Mouse (Mus musculus): ENCODE data around the gene Macrod1.

Gene Macrod1

DNA sequence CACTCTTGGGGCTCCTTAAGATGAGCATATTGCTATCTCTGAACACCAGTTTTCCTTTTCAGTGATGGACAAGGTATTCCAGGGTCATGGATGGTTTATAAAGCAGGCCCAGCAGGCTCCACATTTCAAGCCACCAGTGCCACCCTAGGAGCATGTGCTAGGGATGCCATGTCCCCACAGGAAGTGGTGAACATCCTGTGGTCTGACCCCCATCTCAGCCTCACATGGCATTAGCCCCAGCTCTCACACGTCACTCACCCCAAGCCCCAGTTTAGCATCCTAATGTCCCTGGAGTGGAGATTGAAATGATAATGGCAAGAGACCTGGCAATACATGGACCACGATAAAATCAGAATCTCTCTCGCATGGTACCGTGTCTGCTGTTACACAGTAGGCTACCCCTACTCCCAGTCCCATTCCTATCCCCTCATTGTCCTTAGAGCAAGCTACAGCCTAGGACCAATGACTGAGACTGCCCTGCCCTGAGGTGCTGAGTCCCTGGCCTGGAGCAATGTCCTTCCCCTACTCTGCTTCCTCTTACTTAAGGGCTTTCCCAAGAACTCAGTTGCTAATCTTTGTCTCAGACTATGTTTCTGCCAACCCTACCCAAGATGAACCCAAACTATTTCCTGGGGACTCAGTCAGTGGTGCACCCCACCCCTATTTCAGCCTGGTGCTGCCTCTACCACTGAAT, 59.6 kb downstream of the Macrod1 start:
- DNase-seq (ENCODE audit: low spot score), result no peak

DNA sequence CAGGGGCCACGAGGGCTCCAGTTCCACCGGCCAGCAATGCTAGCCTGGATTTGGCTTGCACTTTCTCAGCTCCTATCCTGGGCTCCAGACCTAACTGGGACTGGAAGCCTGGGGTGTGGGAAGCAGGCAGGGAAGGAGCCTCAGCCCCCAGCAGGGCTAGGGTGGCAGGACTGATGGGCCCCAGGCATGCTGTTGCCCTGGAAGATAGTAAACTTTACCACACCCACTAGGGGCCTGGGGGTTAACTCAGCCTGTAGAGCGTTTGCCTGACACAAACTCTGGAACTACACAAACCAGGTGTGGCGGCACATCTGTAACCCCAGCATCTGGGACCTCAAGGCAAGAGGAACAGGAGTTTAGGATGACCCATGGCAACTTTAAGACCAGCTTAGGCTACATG, 60.5 kb downstream of the Macrod1 start:
- DNase-seq (ENCODE audit: low spot score), result no peak

DNA sequence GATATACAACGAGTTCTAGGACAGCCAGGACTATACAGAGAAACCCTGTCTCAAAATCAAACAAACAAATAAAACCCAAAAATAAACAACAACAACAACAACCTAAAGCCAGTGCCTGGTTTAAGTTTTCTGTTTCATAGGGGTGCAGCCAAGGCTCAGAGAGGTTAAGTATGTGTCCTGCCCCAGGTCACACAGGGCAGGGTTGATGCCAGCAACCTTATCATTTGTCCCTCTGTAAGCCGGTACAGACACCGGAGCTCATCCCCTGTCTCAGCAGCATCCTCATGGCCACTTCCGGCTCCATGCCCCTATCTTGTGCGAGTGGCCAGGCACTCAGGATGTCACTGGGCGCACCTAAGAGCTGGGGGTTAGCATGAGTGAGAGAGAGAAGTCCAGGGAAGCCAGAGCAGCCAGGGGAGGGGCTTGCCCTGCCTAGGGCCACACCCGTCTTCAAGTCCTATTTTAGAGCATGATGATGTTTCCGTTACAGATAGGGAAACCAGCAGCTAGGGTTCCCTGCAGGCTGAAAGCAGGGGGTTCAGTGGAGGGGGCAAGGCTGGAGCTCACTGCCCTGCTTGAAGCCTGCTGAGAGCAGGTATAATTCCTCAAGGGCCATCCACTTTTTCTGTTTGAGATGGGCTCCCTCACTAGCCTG, 61.2 kb downstream of the Macrod1 start:
- DNase-seq (ENCODE audit: low spot score), result no peak

DNA sequence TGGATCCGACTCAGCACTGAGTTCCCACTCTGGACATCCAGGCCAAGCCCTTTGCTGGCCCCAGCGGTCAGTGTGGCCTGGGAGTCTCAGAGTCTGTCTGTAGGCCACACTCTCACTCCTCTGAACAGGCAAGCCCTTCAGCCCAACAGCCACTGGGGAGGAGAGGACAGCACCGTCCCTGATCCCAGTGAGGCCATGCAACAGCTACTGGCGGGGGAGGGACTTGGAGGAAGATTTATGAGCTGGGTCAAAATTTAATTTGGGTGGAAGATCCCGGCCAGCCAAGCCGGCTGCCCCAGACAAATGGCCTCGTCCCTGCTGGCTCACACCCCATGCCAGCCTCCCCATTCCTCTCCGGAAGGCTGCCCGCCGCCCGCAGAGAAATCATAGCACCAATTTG, 64.6 kb downstream of the Macrod1 start:
- no peak for DNase-seq (ENCODE audit: low spot score)

DNA sequence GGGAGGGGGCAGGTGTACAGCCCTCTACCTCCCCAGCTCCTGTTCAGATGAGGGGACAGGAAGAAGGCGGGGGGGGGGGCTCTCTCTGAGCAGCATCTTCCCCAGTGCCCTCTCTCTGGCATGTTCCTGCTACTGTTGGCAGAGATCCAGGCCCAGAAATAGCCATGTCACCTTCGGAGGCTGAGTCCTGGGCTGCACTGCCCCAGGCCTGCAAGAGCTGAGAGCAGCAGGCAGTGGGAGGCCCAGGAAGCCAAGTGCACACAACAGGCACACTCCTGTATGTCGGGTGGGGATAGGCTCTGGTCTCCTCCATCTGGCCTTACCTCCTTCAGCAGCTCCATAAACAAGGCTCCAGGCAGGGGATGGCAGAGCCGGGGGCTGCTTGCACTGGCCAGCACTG, 65.7 kb downstream of the Macrod1 start:
- no peak for DNase-seq (ENCODE audit: low spot score)

DNA sequence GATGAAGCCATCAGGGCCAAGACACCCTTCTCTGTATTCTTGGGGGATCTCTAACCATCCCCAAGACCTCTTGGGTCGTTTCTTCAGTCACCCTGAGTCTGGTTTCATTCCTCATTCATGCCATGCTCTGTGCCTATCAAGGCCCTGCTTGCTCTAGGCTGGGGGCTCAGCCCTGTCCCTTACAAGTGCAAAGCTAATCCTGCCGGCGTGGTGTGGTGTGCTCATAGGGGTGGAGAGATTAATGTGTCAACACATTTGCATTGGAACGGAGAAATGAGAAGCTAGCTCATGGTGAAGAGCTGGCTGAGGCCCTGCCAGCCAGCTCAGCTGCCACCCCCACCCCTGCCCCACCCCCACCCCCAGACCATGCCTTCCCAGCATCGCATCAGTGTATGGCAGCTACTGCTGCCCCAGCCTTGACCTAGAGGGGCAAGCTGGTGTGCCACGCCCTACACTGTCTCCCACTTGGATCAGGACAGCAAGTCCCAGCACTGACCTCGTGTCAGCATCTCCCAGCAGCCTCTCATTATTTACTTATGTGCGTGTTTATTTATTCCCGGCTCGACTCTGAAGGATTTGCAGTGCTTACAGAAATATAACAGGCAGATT, 66.2 kb downstream of the Macrod1 start:
- no peak for DNase-seq (ENCODE audit: low spot score)

DNA sequence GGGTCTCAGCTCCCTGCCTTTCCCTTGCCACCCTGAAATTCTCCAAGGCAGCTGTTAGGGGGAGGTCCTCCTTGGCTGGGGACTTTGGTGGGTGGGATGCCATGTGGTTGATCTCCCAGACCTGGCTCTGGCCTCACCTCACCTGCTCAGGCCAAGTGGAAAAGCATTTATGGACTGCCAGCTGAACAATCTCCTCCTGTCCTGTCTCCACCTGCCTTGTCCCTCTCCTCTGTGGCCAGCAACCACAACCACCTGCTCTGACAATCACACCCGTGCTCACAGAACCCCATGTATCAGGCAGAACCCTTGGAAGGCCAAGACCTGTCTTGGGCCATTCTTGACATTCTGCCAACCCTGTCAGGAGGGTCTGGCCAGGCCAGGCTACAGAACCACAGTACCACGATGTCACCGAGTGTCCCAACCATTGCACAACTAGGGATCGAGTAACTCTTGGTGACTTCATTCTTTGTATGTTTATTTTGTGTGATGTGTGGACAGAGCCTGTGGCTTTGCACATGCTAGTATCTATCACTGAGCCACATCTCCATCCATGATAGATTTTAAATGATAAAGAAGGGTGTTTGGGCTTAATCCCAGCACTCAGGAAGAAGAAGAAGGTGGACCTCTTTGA, 69.0 kb downstream of the Macrod1 start:
- no peak for DNase-seq (ENCODE audit: low spot score)

DNA sequence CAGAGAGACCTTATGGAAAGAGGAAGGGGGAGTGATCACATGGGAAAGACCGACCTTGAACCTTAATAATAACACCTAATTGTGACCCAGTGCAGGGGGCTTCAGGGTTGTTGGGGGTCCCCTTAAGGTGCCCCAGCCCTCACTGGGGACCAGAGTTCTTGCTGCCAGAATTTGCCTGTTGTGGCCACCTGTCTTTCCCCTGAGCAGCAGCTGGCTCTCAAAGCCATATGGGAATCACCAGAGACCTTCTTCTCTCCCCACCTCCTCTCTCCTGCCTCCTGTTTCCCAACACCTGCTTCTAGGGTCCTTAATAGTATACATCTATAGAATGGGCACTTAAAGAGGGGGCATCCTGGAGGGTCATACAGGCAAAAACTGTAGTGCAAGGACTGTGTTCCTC, 69.6 kb downstream of the Macrod1 start:
- DNase-seq (ENCODE audit: low spot score), result no peak

DNA sequence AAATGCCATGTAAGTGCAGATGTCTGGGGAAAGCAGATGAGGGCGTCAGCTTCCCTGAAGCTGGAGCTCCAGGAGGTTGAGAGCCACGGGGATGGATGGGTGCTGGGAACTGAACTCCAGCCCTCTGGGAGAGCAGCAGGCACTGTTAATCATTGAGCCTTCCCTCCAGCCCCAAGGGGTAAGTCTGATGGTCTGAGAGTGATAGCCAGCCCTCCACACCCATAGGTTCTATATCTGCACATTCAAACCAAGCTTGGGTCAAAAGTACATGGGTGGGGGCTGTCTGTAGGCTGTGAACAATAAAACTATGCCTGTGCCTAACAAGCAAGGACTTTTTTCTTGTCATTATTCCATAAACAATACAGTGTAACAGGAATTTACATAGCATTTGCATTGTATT, 70.3 kb downstream of the Macrod1 start:
- no peak for DNase-seq (ENCODE audit: low spot score)

DNA sequence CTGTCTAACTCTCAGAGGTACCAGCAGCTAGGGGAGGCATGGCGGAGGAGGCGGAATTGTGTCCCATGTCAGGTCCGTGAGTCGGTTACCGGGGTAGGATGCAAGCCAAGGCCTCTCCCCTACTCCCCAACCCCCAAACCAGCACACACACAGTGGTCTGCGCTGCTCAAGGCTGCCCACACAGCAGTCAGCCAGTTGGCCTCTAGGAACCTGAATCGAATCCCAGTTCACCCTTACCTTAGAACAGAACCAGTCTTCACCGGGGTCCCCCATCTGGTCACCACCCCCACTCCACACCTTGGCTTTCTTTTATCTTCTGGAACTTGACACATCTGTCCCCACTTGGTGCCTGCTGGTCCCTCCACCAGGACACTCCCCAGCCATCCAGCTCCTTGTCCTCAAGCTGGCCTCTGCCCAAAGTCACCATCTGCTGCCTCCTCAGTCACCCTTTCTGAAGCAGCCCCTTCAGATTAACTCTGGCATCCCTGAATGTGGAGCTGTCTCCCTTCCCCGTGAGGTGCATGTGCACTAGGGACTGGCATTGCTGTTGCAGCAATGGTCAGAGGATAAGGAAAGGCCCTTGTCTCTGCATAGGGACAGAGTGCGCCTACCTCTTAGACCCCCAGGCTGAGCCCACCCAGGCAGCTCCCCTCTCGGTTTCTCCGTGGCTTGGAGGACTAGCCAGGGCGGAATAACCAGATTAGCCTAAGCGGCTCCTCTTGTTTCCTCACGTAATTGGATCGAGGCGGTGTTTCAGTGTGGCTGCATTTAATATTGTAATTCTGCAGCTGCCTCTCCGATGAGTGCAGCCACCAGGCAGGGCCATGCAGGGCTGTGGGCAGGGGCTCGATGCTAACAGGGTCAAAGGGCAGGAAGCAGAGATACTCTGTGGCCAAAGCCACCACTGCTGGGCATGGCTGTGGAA, 72.2 kb downstream of the Macrod1 start:
- no peak for DNase-seq (ENCODE audit: low spot score)

DNA sequence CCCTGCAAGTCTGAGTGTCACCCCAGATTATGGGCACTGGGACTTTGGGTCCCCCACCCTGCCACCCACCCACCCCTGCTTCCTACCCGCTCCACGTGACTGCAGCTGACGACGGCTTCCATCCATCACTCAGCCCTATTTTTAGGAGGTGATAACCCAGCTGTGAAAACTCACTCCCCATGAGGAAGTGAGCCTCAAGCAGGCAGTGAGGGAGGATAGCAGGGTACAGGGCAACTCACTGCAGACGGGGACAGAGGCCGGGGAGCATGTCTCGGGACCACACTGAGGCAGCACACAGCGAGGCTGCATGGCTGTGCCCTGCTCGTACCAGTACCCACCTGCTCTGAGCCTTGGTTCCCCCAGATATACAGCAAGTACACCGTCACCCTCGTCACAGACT, 73.7 kb downstream of the Macrod1 start:
- no peak for DNase-seq (ENCODE audit: low spot score)

DNA sequence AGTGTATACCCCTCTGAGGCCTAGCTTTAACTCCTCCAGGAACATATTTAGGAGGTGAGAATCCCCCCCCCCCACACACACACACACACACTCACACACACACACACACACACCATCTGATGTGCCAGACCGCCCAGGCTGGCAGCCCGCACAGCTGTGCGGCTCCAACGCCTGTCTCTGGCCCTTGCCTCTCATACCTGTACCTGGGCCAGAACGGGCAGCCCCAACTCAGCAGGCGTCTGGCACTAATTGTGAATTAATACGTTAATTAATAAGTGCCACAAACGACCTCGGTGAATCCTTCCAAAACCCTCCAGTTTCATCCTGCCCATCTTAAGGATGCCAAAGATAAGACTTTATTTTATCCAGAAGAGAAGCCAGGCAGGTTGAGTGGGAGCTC, 76.8 kb downstream of the Macrod1 start:
- no peak for DNase-seq (ENCODE audit: low spot score)

DNA sequence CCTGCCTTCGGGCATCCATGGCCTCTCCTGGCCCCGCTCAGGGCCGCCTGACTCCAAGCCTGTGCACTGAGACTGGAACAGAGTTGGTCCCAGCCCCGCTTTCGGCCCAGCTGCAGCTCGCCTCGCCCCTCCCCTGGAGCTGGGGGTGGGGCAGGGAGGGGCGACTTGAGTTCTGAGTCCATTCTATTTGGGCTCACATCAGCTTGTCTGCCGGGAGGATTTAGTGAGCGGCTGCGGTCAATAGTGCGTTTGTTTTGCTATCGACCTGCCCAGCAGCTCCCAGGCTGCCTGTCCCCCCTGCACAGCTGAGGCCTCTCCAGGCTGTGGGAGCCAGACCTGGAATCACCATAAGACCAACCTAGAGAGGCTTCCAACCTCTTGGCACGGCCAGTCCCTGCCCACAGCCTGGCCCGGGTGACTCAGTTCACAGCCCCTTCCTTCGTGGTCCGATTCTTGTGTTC, 78.1 kb downstream of the Macrod1 start:
- DNase-seq (ENCODE audit: low spot score), result no peak

DNA sequence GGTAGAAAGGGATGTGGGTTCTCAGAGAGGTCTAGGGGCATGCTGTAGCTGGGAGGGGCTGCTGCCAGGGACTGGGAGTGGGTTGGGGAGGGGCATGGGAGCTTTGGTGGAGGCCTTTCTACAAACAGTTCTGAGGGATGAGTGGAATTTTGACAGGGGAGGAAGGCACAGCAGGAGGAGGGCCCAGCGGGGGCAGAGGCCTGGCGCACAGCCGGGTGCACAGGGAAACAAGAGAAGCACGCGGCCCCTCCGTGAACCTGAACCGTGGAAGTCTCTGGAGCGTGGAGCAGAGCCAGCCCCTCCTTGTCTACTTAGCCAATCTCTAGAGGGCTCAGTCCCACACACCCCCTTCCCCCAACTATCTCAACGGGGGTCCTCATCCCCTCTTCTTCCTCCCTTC, 78.9 kb downstream of the Macrod1 start:
- no peak for DNase-seq (ENCODE audit: low spot score)

DNA sequence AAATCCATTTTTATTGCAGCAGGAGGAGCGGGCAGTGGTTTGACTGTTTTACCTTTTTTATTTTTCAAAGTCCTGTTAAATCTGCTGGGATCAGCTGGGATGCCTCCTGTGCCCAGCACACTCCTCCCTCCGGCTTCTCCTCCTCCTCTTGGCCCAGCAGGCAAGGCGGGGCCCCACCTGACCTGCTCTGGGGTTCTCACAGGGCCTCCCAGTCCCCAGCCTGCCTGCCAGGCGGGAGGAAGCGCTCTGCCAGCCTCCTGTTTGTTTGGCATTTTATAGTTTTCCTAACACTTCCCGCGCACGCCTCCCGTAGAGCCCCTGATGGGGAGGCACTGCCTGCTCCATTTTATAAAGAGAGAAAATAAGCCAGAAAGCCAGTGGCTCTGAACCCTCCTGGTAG, 79.4 kb downstream of the Macrod1 start:
- no peak for DNase-seq (ENCODE audit: low spot score)

DNA sequence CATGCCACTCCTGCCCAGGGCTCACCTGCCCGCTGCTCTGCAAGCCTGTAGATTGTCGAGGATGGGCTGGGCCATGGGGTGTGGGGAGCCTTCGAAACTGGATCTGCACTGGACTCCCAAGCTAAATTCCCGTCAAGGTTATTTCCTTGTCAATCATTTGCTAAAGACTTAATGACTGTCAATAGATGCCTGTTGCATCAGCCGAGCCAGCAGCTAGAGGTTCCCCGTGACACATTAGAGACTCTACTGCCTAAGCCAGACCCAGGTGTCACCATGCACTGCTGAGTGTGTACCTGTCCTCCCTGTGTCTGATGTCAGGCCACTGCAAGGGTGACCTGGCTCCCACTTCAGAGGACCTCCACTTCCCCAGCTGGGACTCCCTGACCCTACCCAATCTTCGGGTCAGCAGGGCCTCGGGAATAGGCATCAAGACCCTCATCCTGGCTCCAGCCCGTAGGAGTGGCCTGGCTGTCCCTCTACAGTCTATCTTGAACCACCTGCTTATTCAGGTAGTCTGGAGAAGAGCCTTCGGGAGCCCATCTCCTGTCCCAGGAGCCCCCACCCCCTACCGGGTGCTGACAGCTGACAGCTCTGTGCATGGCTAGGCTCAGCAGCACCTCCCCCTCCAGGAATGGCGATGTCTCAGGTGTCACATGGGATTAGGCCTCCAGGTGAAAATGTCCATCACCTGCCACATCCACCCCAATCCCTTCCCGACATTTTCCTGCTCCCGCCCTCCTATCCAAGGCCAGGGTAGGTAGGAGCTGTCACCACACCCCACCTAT, 80.3 kb downstream of the Macrod1 start:
- DNase-seq (ENCODE audit: low spot score), result no peak

DNA sequence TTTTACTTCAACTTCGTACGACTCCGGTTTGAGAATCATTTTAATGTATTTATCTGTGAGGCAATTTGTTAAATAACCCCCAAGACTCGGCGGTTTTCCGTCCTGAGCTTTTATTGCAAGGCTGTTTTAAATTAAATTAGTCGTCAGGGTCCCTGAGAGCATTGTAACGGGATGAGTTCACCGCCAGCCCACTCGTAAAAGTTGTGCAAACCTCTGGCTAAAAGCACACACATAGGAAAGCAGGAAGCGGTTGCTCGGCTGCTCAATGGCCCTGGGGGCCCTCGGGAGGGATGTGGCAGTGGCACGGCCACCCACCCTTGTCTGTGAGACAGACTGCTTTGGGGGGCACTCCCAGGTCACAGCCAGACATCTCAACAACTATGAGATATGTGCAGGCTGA, 81.7 kb downstream of the Macrod1 start:
- DNase-seq (ENCODE audit: low spot score), result no peak

DNA sequence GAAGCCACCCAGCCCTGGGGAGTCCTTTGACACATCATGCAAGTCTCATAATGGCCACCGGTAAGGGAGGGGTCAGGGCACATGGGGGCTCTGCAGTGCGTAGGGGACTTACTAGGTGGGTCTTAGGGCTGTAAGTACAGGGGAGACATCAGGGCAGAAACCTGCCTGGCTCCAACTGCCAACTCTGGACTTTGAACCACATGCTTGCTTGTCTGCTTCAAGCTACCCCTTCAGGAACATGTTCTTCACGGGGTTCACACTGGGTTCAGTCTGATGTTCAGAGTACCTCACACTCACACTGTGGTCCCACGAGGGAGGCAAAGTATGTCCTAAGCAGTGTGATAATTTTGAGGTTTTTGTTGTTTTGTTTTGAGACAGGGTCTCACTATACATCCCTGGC, 82.7 kb downstream of the Macrod1 start:
- DNase-seq (ENCODE audit: low spot score), result no peak

DNA sequence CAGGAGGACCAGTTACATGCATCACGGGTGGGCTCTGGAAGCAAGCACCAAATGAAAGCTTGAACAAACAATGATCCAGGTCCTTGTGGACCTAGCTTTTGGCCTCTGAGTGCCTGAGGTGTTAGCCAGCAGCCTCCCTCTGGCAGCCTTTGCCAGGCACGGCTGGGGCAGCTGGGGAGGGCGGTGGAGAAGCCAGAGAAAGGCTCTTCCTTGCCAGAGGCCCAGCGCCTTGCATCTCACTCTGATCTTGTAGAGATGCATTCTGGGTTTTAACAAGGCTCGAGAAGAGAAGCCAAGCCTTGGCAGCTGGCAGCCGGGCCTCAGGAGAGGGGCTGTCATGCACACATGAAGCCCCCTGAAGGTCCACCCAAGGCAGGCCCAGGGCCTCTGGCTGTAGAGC, 83.8 kb downstream of the Macrod1 start:
- DNase-seq (ENCODE audit: low spot score), result no peak

DNA sequence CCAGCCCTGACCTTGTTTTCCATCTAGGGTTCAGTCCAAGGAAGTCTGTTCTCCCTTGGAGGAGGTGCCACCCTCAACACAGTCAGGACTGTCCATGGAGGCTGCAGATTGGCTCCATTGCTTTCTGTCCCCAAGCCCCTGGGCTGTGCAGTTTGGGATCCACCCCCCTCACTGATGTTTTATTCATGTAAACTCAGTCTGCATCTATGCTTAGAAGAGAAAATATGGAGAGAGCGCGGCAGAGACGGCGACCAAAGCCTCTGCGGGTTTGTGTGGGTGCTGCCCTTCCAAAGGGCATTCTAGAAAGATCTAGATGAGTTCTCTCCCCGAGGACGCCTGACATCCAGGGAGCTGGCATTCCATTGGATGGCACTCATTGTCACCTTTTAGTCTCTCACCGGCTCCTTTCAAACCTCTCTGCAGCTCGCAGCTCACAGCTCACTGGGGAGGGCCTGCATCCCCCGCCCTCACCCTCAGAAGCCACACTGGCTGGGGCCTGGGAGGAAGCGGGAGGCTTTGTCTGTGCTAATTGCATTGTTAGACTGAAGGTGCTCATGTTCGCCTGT, 84.3 kb downstream of the Macrod1 start:
- DNase-seq (ENCODE audit: low spot score), result no peak

Data from yolk sac, embryonic 10.5 days (tissue).